In the genomic region with DNA sequence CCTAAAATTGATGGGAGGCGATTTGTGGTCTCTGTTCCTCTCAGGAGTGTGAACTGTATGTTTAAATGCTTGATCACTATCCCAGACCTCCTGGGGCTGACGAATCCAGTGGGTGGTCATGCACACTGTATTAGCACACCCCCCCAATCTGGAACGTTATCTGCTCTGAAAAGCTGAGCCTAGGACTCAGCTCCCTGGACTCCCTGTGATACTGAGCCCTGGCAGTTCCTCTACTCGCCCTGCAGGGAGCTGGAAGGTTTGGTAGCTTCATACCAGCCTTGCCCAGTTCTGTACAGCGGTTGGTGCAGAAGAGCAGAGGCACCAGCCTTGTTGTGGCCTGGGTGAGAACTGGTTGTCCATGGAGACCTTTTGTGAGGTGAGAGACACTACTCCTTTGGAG, we compare ENCODE assay signal across 15 mouse cellular contexts. TPM values are rescaled to one million over a fixed set of nuclear protein-coding genes. Genes with fewer than 3 reads are reported as not detected.
"Had no signal": no experiment of that assay in that cellular context is flagged by ENCODE, and none has a peak within 500 bp of the region (broad histone marks: within the 10 kb centered on the region; RNA-seq: fewer than 3 reads in every experiment).

No protein-coding gene starts in this region.

- H3K4me2 ChIP-seq: kidney, embryonic 15.5 days; limb, embryonic 15.5 days; liver, embryonic 12.5 days; lung, embryonic 14.5 days; neural tube, embryonic 12.5 days; stomach, embryonic 15.5 days had no signal

- H3K27me3 ChIP-seq: liver, embryonic 12.5 days; neural tube, embryonic 12.5 days; stomach, embryonic 15.5 days had no signal

- H3K36me3 ChIP-seq: kidney, embryonic 15.5 days; limb, embryonic 15.5 days; liver, embryonic 12.5 days; midbrain, embryonic 10.5 days; neural tube, embryonic 12.5 days; stomach, embryonic 15.5 days had no signal

- H3K9ac ChIP-seq: kidney, embryonic 15.5 days; limb, embryonic 15.5 days; liver, embryonic 12.5 days; lung, embryonic 14.5 days; neural tube, embryonic 12.5 days; stomach, embryonic 15.5 days had no signal

- H3K27ac ChIP-seq: kidney, embryonic 15.5 days; limb, embryonic 15.5 days; liver, embryonic 12.5 days; midbrain, embryonic 10.5 days; neural tube, embryonic 12.5 days; stomach, embryonic 15.5 days had no signal

- ATAC-seq: liver, embryonic 12.5 days had no signal

- H3K4me3 ChIP-seq: kidney, embryonic 15.5 days; limb, embryonic 15.5 days; liver, embryonic 12.5 days; midbrain, embryonic 10.5 days; myocyte; neural tube, embryonic 12.5 days; stomach, embryonic 15.5 days had no signal

- H3K4me1 ChIP-seq: kidney, embryonic 15.5 days; limb, embryonic 15.5 days; liver, embryonic 12.5 days; midbrain, embryonic 10.5 days had no signal

- DNase-seq: kidney, postnatal 14 days; lung, embryonic 14.5 days; lung, postnatal 4 days; midbrain, embryonic 14.5 days; right cerebral cortex, postnatal 14 days; thymus, adult 2 months; thymus, postnatal 25 days had no signal

- H3K9me3 ChIP-seq: kidney, embryonic 15.5 days; limb, embryonic 15.5 days; liver, embryonic 12.5 days; midbrain, embryonic 10.5 days; neural tube, embryonic 12.5 days; stomach, embryonic 15.5 days had no signal

RNA-seq across cellular contexts. Expression of gene Ppp2r2c, which starts 31.1 kb away (rescaled TPM):
- total RNA-seq: megakaryocyte, adult 5-6 weeks had no signal
